Mouse (Mus musculus) right cerebral cortex, postnatal 10 days (tissue): ENCODE results near the gene Gdnf.

ENCODE experiments used
- DNase-seq, 2 experiments: peaks; one replicate each; pipeline ENCODE4 v3.0.0; 2021; ENCODE audit warnings: low spot score in 2 of 2

Gene Gdnf

GRCm38 (mm10) chr15:7862890-7863289 is 52.2 kb downstream of the Gdnf start:
- DNase-seq = no peak

- peak in 1 of 2 experiments; percentile 58 for DNase-seq
Measured at GRCm38 (mm10) chr15:7863328-7863727, 52.7 kb downstream of the Gdnf start.

- DNase-seq = no peak
Measured at GRCm38 (mm10) chr15:7865305-7865704, 54.7 kb downstream of the Gdnf start.

- no peak for DNase-seq
Measured at GRCm38 (mm10) chr15:7872473-7872872, 61.8 kb downstream of the Gdnf start.

GRCm38 (mm10) chr15:7875879-7876278 is 65.2 kb downstream of the Gdnf start:
- no peak for DNase-seq

- no peak for DNase-seq
Measured at GRCm38 (mm10) chr15:7877560-7878467, 67.2 kb downstream of the Gdnf start.

GRCm38 (mm10) chr15:7878861-7879260 is 68.2 kb downstream of the Gdnf start:
- DNase-seq = no peak

- DNase-seq = no peak
Measured at GRCm38 (mm10) chr15:7879956-7880355, 69.3 kb downstream of the Gdnf start.

GRCm38 (mm10) chr15:7884181-7884580 is 73.5 kb downstream of the Gdnf start:
- DNase-seq = no peak

- DNase-seq = no peak
Measured at GRCm38 (mm10) chr15:7885106-7885505, 74.5 kb downstream of the Gdnf start.

GRCm38 (mm10) chr15:7886591-7886990 is 75.9 kb downstream of the Gdnf start:
- no peak for DNase-seq
